Mouse (Mus musculus): ENCODE measurements around the gene U2af1.
A peak's percentile ranks its signal among the peaks of the same experiment; 100 is the strongest.

Gene U2af1

GRCm38 (mm10) chr17:31662855-31663254 lies 4.2 kb upstream of the U2af1 start:
- no peak for DNase-seq (ENCODE audit: low spot score in 2 of 2)

DNA sequence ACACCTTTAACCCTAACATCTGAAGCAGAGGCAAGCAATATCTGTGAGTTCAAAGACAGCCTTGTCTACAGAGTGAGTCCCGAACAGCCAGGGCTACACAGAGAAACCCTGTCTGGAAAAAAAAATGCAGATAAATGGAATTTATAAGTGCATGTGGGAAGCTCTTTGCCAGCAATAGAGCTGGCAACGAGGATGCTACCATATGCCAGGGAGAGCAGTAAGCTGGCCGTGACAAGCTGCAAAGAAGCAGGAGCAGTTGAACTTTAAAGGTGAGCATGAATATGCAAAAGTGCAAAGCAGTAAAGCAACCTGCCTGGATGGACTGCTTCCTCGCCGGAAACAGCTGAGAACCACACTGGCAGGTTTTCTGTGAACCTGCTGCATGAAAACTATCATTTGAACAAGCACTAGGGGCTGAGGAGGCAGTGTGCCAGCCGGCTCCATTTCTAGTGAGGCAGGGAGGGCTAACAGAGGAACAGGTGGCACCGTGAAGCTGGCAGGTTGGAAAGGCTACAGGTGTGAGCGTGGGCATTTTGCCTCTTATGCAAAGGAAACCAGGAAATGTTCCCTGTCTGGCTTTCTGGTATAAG lies 2.1 kb upstream of the U2af1 start:
- DNase-seq (ENCODE audit: low spot score in 2 of 2), result peak; percentile 71 to 84

GRCm38 (mm10) chr17:31658136-31658467 lies 590 bp downstream of the U2af1 start:
- no peak for DNase-seq (ENCODE audit: low spot score in 2 of 2)

DNA sequence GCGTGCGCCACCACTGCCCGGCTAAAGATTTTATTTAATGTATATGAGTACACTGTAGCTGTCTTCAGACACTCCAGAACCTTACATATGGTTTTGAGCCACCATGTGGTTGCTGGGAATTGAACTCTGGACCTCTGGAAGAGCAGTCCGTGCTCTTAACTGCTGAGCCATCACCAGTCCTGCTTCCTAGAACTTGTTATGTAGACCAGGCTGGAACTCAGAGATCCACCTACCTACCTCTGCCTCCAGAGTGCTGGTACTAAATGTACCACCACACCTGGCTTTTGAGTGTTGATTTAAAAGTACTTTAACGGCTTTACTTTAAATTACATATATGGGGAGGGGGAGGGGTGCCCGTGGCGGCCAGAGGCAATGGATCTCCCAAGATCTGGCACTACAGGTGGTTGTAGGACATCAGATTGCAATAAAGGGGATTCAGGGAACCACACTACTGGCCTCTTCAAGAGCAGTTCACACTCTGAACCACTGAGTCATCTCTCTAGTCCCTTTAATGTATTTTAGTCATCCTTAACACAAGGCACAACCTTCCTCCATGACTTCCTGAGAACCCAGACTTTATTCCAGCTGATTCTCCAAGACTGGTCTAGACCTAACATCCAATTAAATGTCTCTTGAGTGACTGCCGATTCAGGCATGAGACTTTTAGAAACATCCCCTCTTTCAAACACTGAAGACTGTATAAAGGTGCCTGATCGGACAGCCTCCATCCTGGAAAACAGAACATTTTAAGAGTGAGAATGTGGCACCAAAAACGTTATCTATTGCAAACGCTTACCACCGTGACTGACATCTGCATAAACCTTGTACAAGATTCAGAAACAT lies 1.3 kb downstream of the U2af1 start:
- no peak for DNase-seq (ENCODE audit: low spot score in 2 of 2)

DNA sequence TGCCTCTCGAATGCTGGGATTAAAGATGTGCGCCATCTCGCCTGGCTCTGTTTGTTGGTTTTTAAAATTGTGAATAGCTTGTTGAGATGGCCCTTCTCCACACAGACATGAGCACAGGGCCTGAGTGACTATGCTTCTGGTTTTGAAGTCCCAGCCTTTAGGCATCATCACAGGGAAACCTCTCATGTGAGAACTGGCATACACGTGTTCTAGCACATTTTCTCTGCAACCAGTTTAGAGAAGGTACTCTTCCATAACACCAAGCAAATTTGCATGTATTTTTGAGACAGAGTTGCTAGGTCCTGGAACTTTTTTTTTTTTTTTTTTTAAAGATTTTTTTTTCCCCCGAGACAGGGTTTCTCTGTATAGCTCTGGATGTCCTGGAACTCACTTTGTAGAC lies 2.0 kb downstream of the U2af1 start:
- DNase-seq (ENCODE audit: low spot score in 2 of 2), result no peak

- no peak for DNase-seq (ENCODE audit: low spot score in 2 of 2)
Measured at GRCm38 (mm10) chr17:31655366-31655765, 3.3 kb downstream of the U2af1 start.

GRCm38 (mm10) chr17:31653277-31653676 lies 5.4 kb downstream of the U2af1 start:
- no peak for DNase-seq (ENCODE audit: low spot score in 2 of 2)

DNA sequence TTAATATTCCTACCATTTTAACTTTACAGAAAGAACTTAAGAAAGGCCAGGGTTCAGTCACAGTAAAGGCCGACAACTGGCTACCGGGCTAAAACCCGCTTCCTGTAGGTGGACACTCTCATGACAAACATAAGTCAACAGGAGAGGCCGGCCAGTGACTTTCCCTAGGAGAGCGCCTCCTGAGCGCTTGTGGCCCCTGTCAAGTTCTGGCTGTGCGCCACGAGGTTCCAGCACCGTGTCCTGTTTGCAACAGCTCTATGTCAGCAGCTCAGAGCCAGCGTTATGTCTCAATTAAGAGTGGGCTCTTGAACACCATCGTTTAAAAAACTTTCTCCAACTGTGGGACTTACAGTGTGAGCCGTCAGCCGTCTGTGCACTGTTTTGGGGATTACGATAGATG lies 6.5 kb downstream of the U2af1 start:
- DNase-seq (ENCODE audit: low spot score in 2 of 2), result no peak

DNA sequence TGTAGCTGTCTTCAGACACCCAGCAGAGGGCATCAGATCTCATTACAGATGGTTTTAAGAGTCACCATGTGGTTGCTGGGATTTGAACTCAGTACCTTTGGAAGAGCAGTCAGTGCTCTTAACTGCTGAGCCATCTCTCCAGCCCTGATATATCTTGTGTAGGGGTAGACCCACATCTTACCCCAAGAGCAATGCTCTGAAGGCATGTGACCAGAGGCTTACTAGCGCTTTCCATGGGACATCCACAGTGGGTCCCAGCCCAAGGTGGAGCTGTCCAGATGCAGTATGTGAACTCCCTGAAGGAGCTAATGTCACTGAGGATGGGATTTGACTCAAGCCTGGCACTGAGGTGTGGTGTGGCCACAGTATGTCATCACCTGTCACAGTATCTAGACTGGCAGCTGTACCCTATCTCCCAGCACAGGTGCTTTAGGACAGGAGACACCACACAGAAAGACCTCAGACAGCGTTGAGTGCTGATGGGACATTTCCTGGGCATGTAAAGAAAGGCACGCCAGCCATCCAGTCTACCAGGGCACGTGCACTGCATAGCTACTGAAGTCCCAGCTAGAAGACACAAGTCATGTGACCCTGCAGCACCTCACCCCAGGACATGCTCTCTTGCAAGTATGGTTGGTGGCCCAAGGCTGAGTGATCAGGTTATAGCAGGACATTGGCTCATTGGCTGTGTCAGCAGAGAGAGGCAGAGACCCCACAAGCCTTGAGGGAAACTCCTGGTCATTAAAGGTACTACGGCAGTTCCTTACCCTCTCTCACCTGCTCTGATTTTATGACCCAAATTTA lies 12.3 kb downstream of the U2af1 start:
- no peak for DNase-seq (ENCODE audit: low spot score in 2 of 2)

- DNase-seq (ENCODE audit: low spot score in 2 of 2), result no peak
Measured at GRCm38 (mm10) chr17:31642913-31643312, 15.8 kb downstream of the U2af1 start.

DNA sequence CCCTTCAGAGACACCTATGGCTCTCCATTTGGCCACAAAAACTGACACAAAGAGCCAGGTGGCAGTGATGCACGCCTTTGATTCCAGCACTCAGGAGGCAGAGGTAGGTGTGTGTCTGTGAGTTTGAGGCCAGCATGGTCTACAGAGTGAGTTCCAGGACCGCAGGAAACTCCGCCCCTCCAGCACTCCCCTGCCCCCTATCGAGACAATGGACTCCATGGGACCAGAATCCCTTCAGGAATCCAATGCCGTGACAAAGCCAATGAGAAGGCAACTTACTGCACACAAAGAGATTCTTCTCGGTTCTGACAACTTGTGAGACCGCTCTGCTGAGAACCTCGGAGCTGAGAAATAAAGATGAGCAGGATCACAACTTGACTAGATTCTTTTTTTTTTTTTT lies 16.4 kb downstream of the U2af1 start:
- no peak for DNase-seq (ENCODE audit: low spot score in 2 of 2)

DNA sequence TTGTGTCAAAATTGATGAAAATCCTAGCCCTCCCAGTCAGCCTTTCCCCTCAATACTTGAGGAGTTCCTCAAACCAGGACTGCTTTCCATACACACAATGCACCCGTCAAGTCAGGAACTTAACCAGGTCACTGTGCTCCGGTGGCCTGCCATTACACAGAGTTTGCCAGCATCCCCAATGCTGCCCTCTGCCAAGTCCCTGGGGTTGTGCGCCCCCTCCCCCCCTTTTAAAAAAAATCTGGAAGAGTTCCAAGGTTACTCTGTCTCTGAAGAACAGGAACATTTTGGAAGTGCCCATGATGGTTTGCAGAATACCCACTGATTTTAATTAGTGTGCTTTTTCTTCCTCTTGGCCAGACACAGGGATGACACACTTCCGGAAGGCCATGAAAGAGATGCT lies 19.0 kb downstream of the U2af1 start:
- no peak for DNase-seq (ENCODE audit: low spot score in 2 of 2)

- peak; percentile 64 to 66 for DNase-seq (ENCODE audit: low spot score in 2 of 2)
Measured at GRCm38 (mm10) chr17:31637866-31638570, 20.7 kb downstream of the U2af1 start.

GRCm38 (mm10) chr17:31636942-31637811 lies 21.5 kb downstream of the U2af1 start, which contains the start of gene Cbs:
Cbs (minus strand) TSS chr17:31637238.
- DNase-seq (ENCODE audit: low spot score in 2 of 2), result peak; percentile 39 to 60

DNA sequence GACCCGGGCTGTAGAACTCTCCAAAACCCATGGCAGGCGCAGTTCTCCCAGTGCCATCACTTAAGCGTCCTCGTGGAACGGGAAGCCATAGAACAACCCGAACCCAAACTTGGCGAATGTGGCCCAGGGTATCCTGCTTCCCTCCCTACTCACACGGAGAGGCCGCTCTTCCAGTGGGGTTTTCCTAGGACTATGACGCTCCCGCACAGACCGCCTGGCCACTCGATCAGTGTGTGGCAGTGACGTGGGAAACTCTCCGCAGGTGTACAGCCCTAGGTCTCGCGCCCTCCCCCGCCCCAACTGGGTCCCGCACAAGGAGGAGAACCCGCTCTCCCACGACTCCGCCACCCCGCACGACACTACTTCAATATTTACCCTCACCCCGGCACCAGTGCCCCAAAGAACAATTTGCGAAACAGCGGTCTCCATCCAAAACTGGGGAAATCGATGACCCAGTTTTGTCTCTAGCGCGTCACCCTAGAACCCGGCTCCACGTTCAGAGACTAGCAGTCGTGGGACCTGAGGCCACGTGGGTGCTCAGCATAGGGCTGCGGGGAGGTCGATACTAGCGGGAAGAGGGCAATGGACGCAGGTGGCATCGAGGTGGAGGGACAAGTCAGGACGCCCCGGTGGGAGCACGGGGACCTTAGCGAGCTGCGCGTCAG lies 22.3 kb downstream of the U2af1 start:
- no peak for DNase-seq (ENCODE audit: low spot score in 2 of 2)

GRCm38 (mm10) chr17:31635781-31636180 lies 22.9 kb downstream of the U2af1 start:
- no peak for DNase-seq (ENCODE audit: low spot score in 2 of 2)

GRCm38 (mm10) chr17:31634896-31635295 lies 23.8 kb downstream of the U2af1 start:
- no peak for DNase-seq (ENCODE audit: low spot score in 2 of 2)

DNA sequence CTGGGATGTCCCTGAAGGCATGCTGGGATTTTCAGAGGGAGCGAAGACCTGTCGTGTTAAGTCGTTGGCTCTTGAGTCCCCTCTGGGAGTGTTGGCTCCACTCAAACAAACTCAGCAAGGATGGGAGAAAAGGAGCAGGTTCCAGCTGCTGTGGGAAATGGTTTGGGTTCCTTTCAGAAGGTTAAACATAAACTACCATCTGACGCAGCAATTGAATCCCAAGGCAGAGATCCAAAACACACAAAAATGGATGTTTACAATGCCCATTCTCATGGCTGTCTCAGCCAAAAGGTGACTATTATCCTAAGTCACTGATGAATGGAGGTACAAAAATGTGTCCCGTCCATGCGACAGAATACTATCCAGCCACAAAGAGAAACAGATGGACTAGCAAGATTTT lies 25.7 kb downstream of the U2af1 start:
- DNase-seq (ENCODE audit: low spot score in 2 of 2), result no peak

GRCm38 (mm10) chr17:31631081-31631800 lies 27.5 kb downstream of the U2af1 start:
- DNase-seq (ENCODE audit: low spot score in 2 of 2), result no peak

DNA sequence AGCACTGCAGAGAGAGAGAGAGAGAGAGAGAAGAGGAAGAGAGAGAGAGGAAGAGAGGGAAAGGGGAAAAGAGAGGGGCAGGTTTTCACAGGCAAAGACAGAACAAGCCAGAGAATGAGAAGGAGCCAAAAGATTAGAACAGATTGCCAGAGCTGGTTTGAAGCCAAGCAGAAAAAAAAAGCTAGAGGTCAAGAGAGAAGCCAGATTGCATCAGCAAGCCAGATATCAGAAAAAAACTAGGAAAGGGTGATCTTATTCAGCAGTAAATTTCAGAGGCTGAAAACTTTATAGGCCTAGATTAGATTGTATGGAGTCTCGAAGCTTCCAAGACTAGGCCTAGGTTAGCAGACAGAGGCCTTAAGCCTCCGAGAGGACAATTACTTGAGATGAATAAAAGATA lies 30.7 kb downstream of the U2af1 start:
- DNase-seq (ENCODE audit: low spot score in 2 of 2), result no peak
